In genomic region chr11:60370431-60370830, GRCm38 (mm10) we compare ENCODE assay signal across 13 mouse cellular contexts.
"Had no signal": no experiment of that assay in that cellular context is flagged by ENCODE, and none has a peak within 500 bp of the region (broad histone marks: within the 10 kb centered on the region; RNA-seq: fewer than 3 reads in every experiment).

No protein-coding gene starts in this region.

- DNase-seq: lung, adult 2 months; lung, postnatal 14 days; lung, postnatal 36 days; right cerebral cortex, adult 18-20 months; right cerebral cortex, postnatal 25 days; right cerebral cortex, postnatal 4 days; spleen, adult 18-20 months; thymus, adult 18-20 months; thymus, postnatal 14 days; thymus, postnatal 36 days had no signal

- ATAC-seq: lung, postnatal 0 days; midbrain, embryonic 13.5 days; midbrain, embryonic 15.5 days had no signal
